Mouse (Mus musculus): Measurements from ENCODE around the gene Pi4ka.
"Not testable (repeated sequence)": the region's sequence is repeated elsewhere in the genome, so short reads cannot be mapped to it uniquely, and the experiment has no call there.

Pi4ka gene

GRCm38 (mm10) chr16:17232794-17233701 lies 173.1 kb downstream of the Pi4ka start, which contains the start of gene Hic2:
TSS of gene Hic2 (plus strand) at chr16:17233572.
- DNase-seq (ENCODE audit: low spot score): peak; percentile 96

GRCm38 (mm10) chr16:17231523-17231922 lies 174.6 kb downstream of the Pi4ka start:
- not testable (repeated sequence) for DNase-seq (ENCODE audit: low spot score)
